Mouse (Mus musculus) urinary bladder, adult 2 months (tissue): ENCODE results near the gene 2210010C04Rik. TPM values are rescaled to one million over a fixed set of nuclear protein-coding genes. Genes with fewer than 3 reads are reported as not detected.

Source experiments
- DNase-seq: peaks from one replicate; pipeline ENCODE4 v3.0.0; 2022; ENCODE audit warnings: low spot score
- polyA plus RNA-seq: library from polyadenylated mRNA; depleted of rRNA; stranded (reverse); fragments of >200 nt; gene quantifications from 2 replicates; pipeline ENCODE4 v1.2.3, GENCODE M21; 2012; rRNA removed

2210010C04Rik gene
- polyA plus RNA-seq = 0.07 and 0.25 TPM in 2 replicates

GRCm38 (mm10) chr6:41035409-41035808 lies at the start of gene 2210010C04Rik:
Gene 2210010C04Rik (minus strand): TSS chr6:41035509.
- no peak for DNase-seq

DNA sequence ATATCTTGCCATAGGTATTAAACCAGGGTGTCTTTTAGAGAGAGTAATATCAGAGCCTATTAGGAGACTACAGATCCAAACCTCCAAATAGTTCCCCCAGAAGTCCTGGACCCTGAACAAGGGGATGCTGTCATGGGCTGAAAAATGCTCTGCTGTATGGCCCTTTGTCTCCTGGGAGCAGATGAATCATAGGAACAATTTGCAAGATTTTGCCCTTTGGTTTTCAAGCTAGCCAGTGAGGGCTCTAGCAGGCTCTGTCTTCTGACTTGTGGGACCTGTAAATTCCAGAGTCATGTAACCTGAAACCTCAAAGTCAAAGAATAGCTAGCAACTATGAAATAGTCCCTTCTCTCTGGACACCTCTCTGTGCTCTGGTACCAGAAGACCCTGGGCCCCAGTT lies 44.8 kb upstream of the 2210010C04Rik start:
- no peak for DNase-seq

- DNase-seq = no peak
Measured at GRCm38 (mm10) chr6:41078539-41079303, 43.4 kb upstream of the 2210010C04Rik start.

- DNase-seq = no peak
Measured at GRCm38 (mm10) chr6:41075753-41076152, 40.4 kb upstream of the 2210010C04Rik start.

DNA sequence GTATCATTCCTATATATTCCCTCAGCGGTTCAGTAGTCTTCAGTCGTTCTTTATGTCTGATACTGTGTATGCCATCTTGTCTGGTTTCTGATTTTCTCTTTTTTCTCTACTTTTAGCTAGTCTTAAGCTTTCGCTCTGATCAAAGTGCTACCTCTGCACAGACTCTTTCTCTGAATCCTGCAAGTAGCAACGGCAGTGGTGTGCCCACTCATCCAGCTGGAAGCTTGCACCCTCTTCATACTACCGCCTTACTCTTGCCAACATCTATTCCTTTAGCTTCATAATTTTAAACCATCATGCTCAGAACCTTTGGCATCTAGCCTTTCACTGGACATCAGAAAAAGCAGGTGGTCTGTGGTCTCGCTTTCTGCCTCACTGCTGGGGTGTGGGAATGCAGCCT lies 28.0 kb upstream of the 2210010C04Rik start:
- no peak for DNase-seq

DNA sequence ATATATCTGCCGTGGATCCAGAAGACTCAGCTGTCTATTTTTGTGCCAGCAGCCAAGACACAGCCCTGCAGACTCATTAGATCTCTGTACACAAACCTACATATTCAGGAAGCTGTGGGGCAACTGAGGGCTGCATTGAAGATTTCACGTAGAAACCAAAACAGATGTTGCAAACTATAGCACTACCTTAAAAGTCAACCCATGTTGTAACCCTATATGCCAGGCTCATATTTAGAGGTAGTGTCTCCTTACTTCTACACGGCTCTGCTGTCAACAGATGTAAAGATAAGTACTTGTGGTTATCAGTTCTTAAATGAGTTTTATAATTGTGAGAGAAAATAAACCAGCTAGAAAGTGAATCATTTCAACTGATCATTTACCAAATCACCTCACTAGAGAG lies 27.4 kb upstream of the 2210010C04Rik start:
- DNase-seq = no peak

DNA sequence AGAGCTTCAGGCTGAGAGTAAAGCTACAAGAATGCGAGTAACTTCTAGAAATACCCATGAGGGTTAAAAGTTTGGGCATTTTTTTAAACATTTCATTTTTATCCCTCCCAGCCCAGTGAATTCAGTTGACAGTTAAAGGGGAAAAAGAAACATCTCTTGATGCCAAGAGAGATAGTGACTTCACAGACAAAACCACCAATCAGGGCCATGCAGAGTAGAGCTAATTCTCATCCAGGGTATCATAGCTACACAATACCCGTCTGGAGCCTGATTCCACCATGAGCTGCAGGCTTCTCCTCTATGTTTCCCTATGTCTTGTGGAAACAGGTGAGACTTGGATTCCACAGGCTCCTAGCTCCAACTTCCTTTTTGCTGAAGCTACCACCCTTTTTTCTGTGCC lies 26.8 kb upstream of the 2210010C04Rik start:
- DNase-seq = no peak

DNA sequence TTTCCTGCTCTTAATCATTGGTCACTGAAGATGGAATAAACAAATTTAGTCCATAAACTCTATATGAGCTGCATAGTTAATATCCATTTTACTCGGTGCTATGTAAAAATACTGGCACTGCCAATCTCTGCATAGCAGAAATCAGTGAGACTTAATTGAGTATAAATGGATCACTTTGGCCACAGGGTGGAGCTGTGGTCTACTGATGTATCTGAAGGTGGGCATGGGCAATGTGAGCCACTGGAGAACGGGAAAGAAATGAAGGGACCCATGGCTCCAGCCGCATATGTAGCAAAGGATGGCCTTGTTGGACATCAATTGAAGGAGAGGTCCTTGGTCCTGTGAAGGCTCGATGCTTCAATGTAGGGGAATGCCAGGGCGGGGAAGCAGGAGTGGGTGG lies 25.8 kb upstream of the 2210010C04Rik start:
- DNase-seq = no peak

DNA sequence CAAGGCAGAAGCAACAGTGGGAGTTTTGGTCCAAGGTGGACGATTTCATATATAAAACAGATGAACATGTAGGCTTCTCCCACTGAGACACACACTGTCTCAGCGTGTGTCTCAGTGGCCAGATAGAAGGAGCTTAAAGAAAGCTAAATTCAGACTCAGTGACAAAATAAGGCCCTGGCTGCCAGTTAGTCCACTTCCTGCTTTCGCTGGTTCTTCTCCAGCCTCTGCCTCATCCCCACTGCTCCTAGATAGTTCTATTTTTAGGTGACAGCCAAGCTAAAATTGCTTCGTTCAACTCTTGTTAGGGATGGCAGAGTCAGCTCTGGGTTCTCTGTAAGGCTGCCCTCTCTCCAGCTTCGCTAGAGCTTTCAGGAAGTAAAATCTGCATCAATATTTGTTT lies 22.3 kb upstream of the 2210010C04Rik start:
- no peak for DNase-seq

DNA sequence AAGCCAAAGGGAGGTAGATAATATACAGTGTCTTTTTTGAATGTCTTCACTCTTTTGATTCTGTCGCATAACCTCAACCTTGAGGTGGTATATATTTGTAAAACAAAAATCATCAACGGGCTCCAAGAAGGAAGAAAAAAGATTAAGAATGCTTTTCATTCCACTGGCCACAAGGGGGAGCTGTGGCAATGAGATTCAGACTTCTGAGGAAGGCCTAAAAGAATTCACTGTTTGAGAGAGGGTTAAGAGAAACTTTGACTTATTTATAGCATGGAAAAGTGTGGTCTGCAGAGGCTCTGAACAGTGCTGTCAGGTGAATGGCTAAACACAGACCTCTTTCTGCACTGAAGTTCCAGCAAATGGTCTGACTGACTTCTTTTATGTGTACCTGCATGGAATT lies 20.3 kb upstream of the 2210010C04Rik start:
- DNase-seq = no peak

DNA sequence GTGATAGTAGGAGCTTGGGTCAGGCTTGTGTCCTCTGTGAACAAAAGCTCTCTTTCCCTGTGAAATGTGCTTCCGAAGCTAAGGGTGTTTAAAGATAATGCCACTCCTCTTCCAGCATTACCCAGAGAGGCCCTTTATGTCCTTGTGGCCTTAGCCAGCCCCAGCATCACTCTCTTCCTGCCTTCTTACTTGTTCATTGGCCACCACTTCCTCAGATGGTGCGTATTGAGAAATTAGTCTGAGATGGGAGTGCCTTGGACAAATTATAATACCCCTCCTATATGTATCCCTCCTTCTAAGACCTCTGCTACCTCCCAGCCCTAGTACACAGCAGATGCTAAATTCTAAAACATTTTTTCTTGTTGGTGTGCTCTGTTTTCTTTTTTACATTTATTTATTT lies 19.1 kb upstream of the 2210010C04Rik start:
- no peak for DNase-seq

DNA sequence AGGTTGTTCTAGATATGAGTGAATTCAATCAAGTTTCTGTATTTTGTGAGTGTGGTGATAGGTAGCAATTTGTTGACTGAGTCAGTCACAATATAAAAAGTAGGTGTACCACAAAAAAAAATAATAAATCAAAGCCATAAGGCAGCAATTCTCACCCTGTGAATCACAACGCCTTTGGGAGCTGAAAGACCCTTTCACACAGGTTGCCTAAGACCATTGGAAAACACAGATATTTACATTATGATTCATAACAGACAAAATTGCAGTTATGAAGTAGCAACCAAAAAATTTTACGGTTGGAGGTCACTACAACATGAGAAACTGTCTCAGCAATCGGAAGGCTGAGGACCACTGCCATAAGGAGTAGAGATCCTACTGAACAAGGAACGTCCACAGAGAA lies 16.5 kb upstream of the 2210010C04Rik start:
- no peak for DNase-seq

DNA sequence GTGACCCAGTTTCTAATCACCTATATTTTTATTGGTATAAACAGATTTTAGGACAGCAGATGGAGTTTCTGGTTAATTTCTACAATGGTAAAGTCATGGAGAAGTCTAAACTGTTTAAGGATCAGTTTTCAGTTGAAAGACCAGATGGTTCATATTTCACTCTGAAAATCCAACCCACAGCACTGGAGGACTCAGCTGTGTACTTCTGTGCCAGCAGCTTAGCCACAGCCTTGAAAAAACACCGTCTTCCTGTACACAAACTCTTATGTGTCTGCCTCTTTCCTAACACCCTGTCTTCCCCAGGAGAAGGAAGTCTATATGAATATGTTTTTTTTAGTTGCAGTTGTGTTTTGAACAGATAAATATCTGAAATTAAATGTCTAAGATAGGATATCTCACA lies 13.3 kb upstream of the 2210010C04Rik start:
- no peak for DNase-seq

DNA sequence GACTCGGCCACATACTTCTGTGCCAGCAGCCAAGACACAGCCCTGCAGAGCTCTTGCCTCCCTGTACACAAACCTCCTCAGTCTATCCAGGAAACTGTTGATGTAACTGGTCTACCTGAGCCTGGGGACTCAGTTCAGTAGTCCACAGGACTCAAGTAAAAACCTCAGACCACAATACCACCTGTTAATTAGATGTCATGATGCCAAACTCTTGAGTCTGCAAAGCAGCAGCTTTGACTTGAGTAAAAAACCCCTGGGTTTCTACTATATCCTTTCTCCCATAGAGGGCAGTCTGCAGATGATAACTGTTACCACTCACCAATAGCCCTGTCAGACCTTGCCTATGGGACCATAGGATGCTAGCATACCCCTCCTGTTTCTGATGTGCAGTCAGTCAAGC lies 12.7 kb upstream of the 2210010C04Rik start:
- no peak for DNase-seq

DNA sequence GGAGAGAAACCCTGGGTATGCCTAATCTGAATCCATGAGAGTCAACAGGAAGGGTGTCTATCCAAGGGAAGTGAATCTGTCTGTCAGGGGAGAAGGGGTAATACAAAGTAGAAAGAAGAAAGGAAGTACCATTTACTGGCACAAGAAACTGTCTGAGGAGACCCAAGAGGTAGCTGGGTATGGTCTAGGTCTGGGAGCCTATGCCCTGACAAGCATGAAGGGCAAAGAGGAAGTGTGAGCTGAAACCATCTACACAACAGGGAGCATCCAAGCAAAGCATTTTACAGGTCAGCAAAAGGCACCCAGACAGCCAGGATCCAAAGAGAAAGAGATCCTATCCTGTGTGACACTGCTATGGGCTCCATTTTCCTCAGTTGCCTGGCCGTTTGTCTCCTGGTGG lies 11.9 kb upstream of the 2210010C04Rik start:
- no peak for DNase-seq

GRCm38 (mm10) chr6:41046553-41046952 lies 11.2 kb upstream of the 2210010C04Rik start:
- DNase-seq = no peak

DNA sequence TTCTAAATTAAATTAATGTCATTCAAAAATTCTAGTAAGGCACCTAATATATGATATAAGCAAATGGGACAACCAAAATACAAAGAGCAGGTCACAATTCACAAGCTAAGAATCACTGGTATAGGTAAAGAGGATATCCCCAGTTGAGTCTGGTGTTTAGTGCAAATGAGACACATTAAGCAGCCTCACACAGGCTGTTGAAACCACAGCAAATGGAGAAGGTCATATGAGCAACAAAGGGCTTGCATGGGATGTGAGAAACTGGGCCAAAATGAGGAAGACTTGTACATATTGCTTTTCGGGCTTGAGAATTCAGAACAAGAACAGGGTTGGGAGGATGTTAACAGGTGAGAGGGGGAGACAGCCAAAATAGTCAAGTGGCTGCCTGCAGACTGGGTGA lies 9.4 kb upstream of the 2210010C04Rik start:
- DNase-seq = no peak

GRCm38 (mm10) chr6:41044314-41044713 lies 9.0 kb upstream of the 2210010C04Rik start:
- no peak for DNase-seq

DNA sequence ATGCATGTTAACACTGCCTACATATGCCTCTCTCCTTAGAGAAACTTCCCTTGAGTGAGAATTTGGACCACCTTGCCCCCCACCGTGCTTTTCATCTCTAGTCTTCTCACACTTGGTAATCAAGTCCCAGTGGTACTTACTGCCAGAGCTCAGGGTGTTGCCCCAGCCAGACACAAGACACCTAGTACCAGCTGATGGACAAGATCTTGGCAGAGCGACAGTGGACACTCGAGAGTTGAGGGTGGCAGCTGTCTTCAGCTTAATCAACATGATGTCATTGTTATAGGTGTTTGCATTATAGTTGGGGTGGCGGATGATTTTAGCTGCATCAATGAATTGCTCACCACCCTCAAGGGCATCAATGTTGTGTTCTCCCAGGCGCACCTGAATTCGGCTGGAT lies 2.5 kb downstream of the 2210010C04Rik start:
- no peak for DNase-seq

DNA sequence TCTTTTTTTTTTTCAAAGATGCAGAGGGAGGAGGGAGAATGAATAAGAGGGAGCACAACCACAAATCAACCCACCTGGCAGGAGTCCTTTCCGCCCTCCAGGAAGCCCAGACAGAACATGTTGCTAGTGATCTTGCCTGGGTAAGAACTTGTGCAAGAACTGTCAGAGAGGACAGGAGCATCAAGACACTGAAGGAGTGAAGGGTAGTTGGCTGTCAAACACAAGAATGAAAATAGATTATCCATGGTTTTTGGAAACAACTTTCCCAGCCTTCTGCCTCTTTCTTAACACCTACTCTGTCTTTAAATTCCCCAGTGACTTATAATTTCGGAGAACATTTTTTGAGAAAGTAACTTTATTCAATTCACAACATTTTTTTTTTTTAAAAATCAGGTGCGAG lies 3.1 kb downstream of the 2210010C04Rik start:
- DNase-seq = no peak

GRCm38 (mm10) chr6:41030821-41031220 lies 4.5 kb downstream of the 2210010C04Rik start:
- no peak for DNase-seq

- no peak for DNase-seq
Measured at GRCm38 (mm10) chr6:41027053-41027452, 8.3 kb downstream of the 2210010C04Rik start.

DNA sequence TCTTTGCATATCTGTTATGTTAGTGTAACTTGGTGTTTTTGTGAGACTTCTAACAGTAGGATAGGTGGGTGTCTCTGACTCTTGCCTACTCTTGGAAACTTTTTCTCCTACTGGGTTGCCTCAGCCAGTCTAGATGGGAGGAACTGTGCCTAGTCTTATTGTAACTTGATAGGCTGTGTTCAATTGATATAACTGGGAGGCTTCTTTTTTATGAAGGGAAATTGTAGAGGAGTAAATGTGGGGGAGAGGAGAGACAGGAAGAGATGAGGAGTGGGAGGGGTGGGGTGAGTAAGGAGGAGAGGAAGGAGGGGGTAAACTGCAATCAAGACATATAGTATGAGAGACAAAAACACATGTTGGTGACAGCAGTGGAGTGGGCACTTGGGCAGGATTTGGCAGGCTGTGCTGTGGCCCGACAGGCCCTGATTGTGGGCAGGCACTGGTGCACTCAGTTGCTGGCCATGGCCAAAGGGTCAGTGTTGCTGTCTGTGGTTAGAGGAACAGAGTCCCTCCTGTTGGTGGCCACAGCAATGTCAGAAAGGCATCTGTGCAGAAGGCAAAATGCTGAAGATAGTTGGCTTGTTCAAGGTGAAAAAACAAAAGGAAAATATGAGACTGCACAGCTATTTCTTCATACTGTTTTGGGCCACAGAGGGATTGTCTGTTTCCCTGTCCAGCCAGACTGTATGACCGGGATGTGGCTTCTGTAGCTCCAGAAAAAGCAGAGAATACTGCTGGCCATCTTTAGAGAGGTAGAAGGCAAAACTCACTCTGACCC lies 9.2 kb downstream of the 2210010C04Rik start:
- DNase-seq = no peak
